ENCODE assay signal across 19 mouse cellular contexts in the genomic region with DNA sequence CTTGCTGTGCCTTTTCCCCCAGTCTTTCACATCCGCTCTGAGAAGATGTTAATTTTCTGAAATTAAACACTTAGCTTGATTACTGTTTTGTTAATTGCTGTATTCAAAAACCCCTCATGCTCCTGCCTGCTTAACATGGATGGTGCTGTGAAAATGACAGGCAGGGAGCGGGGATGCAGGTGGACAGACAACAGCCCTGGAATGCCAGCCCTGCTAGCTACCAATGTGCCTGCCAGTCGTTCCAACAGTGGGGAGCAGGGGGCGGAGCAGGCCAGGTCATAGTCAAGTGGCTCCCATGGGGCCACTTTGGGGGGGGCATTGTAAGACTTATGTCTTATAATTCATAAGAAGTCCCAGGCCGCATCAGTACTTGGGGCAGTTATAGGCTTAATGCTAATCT.
"Had no signal": no experiment of that assay in that cellular context is flagged by ENCODE, and none has a peak within 500 bp of the region (broad histone marks: within the 10 kb centered on the region; RNA-seq: fewer than 3 reads in every experiment).

No protein-coding gene starts in this region.

- H3K4me2 ChIP-seq: limb, embryonic 12.5 days; limb, embryonic 15.5 days; liver, embryonic 11.5 days; lung, embryonic 14.5 days; neural tube, embryonic 13.5 days; stomach, embryonic 15.5 days had no signal

- H3K27me3 ChIP-seq: limb, embryonic 12.5 days; limb, embryonic 15.5 days; neural tube, embryonic 13.5 days; stomach, embryonic 15.5 days had no signal

- H3K4me3 ChIP-seq: limb, embryonic 12.5 days; limb, embryonic 15.5 days; myocyte; neural tube, embryonic 13.5 days; stomach, embryonic 15.5 days had no signal

- H3K4me1 ChIP-seq: limb, embryonic 12.5 days; limb, embryonic 15.5 days; stomach, embryonic 15.5 days had no signal

- H3K9me3 ChIP-seq: limb, embryonic 12.5 days; limb, embryonic 15.5 days; neural tube, embryonic 13.5 days; stomach, embryonic 15.5 days had no signal

- DNase-seq: kidney, adult 9 months; kidney, postnatal 14 days; kidney, postnatal 4 days; left cerebral cortex, postnatal 4 days; liver, postnatal 0 days; lung, embryonic 14.5 days; retina, postnatal 1 day; right cerebral cortex, postnatal 25 days; spleen, adult 18-20 months; thymus, postnatal 25 days had no signal

- H3K9ac ChIP-seq: limb, embryonic 12.5 days; limb, embryonic 15.5 days; liver, embryonic 14.5 days; liver, postnatal 0 days; lung, embryonic 14.5 days; neural tube, embryonic 13.5 days; stomach, embryonic 15.5 days had no signal

- ATAC-seq: liver, postnatal 0 days; lung, postnatal 0 days had no signal

- H3K27ac ChIP-seq: limb, embryonic 12.5 days; limb, embryonic 15.5 days; liver, embryonic 14.5 days; macrophage; neural tube, embryonic 13.5 days; stomach, embryonic 15.5 days had no signal

- H3K36me3 ChIP-seq: limb, embryonic 12.5 days; limb, embryonic 15.5 days; neural tube, embryonic 13.5 days; stomach, embryonic 15.5 days had no signal
